Mouse (Mus musculus) A20 (cell line): Measurements from ENCODE around the gene Cep112.
"Not testable (repeated sequence)": the region's sequence is repeated elsewhere in the genome, so short reads cannot be mapped to it uniquely, and the experiment has no call there.

Experiments used
- DNase-seq: peaks from one replicate; pipeline ENCODE4 v3.0.0-alpha.2; 2011; ENCODE audit warnings: low read depth, low spot score

Cep112 gene

DNA sequence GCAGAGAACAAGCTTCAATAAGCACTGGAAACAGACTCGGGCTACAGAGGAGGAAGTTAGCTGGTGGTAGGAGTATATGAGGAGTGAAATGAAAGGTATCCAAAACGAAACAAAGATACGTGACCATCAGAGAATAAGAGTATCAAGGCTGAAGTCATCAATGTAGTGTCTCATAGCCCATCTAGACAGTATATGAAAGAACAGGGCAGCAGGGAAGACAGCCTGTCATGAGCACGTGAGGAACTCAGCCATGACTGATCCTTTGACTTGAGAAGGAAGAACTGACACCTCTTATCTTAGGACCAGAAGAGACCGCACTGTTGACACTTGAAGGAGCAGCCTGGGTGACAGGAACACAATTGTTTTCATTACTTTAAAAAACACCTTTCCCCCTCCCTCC is 373.4 kb downstream of the Cep112 start:
- DNase-seq, result no peak

DNA sequence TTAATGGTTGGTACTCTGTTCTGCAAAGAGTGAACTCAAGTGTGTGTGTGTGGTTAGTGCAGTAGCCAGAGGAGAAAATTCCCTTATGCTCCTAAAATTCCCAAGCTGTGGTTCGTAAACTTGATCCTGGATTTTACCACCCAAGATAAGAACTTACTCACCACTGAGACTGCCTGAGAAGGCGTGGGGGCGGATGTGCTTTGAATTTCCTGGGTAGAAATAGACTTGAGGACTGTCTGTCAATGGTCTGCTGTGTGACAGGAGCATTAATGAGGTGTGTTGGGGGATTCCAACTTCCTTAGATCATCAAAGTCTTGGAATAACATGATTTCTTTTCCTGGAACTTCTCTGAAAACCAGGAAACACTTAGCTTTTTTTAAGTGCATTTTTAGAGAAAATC is 374.7 kb downstream of the Cep112 start:
- no peak for DNase-seq

DNA sequence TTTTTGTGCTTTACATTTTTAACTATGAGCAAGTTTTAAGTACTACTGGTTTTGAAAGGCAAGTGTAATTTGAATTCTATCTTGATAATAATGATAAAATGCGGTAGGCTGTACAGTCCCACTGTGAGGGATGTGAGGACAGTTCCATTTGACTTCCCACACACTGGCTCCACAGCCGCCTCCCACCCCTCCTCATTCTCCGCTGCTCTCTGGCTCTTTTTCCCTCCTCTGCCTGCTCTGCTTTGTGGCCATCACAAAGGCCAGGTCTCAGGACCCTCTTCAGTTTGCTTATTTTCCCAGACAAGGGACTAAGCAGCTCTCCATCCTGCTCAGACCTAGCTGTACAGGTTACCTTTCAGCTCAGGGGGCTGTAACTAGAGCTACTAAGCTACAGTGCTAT is 379.0 kb downstream of the Cep112 start:
- DNase-seq, result no peak

DNA sequence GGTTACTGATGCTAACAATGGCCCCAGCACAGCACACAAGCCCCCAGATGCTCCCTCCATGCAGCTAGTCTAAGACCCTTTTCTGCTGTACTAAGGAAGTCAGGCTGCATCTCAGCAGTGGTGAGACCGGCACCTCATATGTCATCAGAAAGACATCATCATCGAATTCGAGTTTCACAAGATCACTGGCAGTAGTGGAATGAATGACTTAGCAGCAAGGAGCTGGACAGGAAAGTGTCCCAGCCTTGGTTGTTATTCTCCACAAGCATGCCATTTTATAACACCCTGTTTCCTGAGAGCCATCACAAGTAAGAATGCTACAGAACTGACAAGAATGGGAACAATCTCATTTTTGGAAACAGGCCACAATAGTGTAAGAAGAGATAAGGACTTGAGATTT is 381.0 kb downstream of the Cep112 start:
- DNase-seq, result no peak

DNA sequence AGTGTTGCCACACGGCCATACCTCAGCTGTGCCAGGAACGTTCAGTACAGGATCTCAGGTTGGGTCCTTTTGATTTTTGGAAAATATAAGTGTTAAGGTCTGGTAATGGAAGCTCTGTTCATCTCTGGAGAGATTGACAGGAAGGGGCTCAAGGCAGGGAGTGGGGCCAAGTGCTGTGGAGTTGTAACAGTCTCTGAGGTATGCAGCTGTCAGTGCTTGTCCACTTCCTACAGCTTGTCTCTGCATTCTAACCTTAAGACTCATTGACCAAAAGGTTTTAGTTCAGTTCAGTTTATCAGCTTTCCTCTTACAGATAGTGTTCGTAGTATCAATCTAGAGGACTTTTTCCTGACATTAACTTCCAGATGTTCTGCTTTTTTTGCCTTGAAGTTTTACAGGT is 384.6 kb downstream of the Cep112 start:
- no peak for DNase-seq

DNA sequence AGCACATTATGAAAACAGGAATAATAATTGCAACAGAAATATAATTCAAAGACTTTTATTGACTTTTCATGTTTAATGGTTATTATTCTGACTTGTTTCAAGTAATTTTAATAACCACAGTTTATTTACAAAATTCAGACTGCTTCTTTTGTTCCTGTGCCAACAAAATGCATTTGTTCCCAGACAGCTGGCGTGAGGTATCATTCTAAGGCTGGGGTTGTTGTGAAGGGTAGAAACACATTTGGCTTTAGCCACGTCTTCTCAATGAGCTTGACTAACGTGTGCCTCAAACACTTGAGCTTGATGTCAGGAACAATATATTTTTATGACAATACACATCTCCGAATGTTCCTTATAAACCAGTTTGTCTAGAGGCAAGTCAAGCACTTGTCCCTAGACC is 396.8 kb downstream of the Cep112 start:
- no peak for DNase-seq

DNA sequence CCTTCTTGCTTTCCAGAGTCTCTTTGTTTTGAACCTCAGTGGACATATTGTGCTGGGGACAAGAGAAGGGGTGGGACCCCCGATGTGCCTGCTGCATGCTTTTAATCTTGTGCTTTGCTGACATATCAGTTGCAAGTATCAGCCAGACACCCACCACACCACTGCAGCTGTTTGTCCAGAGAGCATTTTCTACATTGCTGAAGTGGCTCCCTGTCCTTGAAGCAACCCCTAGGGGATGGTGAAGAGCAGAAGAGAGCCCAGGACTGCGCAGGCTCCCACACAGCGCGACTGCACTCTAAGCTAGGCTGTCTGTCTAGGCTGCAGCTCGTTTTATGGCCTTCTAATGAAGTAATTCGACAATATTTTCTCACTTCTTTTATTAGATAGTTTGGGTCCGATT is 397.3 kb downstream of the Cep112 start:
- DNase-seq, result no peak

DNA sequence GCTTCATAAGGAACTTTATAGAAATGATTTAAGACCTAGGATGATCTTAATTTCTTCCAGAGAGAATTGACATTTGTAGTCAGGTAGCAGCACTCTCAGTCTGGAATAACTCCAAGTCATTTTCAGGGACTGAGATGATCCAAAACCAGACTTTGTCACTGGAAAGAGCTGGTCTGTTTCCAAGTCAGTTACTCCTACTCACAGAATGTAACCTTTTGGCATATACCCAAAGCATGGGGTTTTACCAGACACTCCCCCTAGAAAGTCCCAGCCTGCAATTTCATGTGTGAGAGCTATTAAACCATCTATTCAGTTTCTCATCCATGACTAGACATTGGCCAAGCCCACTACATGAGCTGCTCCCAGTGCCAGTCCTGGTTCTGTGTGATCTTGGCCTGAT is 402.3 kb downstream of the Cep112 start:
- DNase-seq, result no peak

DNA sequence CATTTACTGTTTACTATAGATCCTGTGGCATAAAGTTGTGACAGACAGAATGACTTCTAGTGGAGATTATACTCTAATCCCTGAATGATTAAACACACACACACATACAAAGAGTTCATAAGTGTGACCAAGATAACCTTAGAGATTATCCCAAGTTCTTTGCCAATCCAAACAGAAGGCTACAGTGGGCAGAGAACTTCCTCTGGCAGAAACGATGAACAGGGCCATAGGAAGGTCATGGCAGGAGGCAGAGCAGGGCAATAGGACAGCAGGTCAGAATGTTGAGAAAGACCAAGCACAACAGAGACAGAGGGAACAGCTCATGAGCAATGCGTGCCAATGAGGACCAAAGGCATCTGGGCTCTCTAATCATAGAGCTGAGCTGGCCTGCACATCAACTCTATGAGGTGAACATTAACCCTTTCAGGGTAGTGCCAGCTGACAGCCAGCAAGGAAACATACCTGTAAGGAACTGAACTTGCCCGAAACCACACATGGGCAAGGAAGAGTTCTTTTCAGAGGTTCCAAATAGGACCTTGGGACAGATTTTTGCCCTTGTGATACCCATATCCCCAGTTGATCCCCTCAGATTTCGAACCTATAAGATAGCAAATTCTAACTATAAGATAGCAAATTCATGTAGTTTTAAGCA is 403.5 kb downstream of the Cep112 start:
- DNase-seq, result no peak

DNA sequence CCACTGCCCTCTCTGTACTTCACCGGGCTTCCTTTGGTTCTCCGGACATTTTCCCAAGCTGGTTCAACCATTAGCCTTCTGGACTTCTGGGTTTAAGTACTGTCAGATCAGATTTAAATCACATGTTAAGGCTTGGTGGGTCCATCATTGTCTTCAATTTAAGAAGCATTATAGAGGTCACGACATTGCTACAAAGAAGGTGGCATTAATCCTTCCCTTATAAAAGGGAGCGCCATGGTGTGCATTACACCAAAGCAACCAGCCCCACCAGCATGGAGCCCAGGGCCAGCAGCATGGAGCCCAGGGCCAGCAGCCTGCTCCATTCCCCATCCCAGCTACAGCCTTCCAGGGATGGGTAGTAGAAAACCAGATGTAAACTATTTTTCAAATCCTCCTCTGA is 411.7 kb downstream of the Cep112 start:
- no peak for DNase-seq

DNA sequence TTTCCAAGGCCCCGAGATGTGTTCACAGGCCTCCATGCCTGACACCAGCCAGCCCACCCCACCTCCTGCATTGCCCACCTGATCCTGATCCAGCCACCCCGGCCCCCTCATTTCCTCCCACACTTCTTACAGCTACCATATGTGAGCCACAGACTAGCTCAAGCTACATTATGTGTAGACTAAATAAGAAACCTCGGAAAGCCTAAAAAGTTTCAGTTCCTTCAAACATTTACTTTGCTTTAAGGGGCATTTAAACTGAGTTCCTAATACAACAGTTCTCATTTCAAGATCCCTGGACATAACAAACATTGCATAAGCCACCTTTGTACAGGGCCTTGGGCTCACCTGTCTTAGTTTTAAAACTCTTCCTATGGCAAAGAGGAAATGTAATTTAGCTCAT is 415.2 kb downstream of the Cep112 start:
- DNase-seq, result no peak

DNA sequence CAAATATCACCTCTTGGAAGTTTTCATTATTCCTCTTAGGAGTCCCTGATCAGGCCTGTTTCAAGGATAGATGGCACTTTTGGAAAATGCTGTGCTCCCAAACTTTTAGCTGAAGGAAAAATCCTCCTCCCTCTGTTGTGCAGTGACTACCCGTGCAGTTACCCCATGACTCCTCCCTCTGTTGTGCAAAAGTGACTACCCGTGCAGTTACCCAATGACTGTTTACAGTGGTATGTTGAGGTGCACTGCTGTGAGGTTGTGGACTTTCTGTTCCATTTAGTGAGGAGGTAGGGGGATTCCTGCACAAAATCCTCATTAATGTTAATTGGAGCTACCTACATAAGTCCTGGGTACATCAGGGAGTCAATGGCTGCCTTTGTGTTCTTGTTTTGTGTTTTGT is 417.8 kb downstream of the Cep112 start:
- DNase-seq, result no peak

DNA sequence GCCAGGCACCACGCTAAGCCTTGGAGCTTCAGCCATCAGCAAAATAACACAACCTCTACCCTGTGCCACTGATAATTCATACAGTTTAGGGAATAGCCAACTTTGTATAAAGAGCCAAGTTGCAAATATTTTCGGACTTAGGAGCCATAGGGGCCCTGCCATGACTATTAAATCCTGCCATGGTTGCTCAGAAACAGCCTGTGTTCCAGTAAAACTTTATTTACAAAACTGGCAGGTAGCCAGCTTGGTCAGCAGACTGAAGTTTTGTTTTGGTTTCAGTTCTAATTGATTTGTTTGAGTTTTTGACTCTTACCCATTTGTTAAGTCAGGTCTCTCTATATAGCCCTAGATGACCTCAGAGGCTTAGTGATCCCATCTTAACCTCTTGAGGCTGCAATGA is 421.0 kb downstream of the Cep112 start:
- DNase-seq, result no peak

DNA sequence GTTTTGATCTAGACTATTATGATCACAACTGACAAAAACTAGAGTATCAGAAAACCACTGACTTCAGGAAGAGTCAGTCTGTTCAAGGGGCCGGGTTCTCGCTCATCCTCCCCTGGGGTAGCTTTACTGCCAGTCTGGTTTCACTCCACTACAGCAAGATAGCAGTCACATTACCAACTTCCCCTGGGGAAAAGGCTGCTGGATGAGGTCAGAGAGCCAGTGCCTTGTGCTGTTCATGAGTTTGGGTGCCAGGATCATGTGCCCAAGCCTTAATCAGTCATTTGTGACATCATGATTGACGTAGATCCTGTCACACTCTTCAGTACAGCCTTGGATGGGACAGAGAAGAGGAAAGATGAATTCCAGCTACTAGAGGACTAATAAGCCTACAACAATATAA is 421.5 kb downstream of the Cep112 start:
- DNase-seq, result no peak

DNA sequence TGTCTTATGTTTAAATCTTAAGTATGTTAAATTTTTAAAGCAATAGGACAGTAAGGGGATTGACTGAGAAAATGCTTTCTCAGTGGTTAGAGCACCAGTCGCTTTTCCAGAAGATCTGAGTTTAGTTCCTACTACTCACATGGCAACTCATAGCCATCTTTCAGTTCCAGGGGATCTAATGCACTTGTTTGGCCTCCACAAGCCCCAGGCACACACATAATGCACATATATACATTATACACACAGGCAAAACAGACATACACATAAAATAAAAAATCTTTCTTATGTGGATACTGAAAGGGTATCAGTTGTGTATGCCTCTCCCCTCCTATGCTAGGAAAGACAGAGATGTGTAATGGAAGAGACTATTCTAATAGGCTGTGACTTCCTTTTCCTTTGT is 426.8 kb downstream of the Cep112 start:
- DNase-seq, result no peak

DNA sequence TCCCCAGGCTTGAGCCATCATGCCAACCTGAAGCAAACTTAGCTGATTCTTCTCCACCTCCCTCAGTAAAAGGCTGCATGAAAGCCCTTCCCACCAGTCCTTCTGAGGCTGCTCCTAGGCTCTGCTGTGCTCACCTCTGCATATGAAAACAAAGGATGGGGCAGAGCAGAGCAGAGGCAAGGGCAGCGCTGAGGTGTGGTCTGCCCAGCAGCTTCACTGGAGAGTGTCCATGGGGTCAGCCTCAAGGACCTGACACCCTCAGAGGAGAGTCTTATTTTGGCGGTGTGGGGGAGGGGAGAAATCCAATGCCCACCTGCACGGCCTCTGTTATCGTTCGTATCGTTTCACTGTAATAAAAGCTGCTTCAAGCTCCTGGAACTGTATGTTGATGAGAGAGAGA is 432.3 kb downstream of the Cep112 start:
- DNase-seq, result no peak

DNA sequence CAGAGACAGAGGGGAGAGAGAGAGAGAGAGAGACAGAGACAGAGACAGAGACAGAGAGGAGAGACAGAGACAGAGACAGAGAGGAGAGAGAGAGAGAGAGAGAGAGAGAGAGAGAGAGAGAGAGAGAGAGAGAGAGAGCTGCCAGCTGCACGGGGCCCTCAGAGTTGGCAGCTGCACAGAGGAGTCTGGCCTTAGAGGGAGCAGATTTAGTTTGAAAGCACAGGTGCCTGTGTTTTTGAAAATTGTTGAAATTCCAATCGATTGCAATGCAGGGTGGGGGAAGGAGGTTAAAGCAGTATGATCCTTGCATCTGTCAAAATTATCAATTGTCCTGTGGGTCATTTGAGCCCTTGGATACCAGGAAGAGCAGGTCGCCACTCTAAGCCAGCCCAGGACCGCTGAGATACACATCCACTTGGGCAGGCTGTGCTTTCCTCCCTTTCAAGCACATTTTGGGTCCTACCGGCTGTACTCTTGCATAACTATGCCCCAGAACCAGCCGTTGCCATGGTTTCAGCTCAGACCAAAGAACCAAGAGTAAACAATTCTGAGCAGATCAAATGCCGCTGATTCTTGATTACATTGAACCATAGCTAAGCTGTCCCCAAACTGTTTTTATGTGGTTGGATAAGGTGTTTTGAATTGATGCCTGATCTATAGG is 432.8 kb downstream of the Cep112 start:
- no peak for DNase-seq

DNA sequence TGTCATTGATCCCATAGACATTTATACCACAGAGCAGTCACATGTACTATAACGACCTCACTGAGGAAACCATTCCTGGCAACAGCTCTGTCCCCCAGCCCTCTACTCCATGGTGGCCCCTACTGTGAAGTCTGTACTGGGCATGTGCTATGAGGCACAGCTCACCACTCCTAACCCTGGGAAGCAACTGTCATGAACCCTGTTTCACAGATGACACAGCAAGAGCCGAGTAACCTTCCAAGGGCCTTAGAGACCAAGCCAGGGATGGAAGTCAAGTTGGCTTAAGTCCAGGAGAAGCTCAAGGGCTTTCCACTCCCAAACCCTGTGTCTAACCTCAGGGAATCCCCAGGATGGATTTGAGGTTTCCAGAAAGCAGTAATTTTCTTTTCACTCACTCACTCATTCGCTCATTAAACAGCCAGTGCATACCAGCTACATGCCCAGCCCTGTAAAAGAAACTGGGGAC is 433.4 kb downstream of the Cep112 start:
- no peak for DNase-seq

DNA sequence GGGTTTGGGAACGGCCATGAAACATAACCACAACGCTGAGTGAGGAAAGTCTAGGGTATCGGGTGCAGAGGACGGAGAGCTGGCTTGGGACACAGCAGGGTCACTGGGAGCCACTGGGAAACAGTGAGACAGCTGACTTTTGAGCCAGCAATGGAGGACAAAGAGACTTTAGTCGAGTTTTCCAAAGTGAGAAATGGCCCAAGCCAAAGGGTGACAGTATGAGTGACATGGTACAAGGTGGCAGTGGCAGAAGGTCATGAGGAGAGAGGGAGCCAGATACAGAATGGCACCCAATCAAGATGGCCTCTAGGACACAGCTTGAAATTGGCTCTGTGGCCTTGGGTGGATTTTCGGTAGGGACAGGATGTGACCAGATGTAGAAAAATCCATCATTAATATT is 433.9 kb downstream of the Cep112 start:
- DNase-seq, result no peak

DNA sequence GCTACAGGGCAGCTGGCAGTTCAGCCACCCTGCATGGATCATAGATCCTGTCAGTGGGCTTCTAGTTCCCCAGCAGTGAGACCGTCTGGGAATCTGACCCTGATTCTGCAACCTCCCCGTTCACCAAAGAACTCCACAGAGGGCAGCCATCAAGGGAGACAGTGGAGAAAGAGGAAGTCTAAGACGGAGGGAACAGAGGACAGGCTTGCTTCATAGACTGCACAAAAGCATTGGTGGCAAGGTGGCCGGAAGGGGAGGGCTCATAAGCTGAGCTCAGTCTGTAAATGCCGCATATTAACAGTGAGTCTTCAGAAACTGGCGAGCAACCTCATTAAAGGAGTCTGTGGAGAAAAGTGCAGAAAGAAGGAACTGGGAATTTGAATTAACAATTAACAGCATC is 437.4 kb downstream of the Cep112 start:
- DNase-seq, result no peak

DNA sequence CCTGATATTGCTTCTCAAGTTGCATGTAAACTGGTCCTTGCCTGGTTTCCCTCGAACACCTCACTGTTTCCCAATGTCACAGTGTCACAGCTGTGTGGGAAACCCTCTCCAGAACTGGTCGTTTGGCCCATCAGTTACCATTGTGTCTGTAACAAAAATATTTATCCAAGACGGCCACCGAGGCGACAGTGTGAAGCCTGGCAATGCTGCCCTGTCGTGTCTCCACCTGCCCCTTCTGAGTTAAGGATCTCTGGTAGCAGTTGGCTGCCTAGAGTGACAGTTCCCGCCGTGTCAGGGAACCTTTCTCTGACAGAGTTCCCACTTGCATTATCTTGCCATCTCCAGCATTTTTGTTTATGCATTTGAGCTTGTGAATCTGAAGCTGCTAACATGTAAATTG is 440.8 kb downstream of the Cep112 start:
- DNase-seq, result no peak

DNA sequence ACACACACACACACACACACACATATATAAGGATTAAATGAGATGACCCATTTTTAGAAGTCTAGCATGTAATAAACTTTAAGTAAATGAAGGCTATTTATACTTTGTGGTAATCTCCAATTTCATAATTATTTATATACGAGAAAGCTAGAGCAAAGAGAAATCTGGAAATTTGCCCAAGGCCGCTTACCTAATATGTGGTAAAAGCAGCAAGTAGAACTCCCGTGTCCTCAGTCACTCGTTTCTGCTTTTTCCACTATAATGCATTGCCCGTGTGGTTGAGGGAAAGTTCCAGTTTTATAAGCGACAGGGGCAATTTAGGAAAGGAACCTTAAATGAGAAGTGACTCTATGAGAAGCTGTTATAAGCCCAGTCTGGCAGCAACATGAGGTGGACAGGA is 442.5 kb downstream of the Cep112 start:
- DNase-seq, result no peak

DNA sequence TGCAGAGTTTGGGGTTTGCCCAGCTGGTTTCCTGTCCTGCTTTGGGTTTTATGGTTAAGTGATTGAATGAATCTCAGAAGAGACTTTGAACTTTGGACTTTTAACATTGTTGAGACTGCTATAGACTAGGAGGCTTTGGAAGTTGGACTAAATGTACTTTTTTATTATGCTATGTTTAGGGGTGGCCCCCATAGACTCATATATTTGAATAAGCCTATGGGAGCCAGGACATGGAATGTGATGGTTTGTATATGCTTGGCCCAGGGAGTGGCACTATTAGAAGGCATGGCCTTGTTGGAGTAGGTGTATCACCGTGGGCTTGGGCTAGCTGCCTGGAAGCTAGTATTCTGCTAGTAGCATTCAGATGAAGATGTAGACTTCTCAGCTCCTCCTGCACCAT is 446.3 kb downstream of the Cep112 start:
- DNase-seq, result not testable (repeated sequence)

DNA sequence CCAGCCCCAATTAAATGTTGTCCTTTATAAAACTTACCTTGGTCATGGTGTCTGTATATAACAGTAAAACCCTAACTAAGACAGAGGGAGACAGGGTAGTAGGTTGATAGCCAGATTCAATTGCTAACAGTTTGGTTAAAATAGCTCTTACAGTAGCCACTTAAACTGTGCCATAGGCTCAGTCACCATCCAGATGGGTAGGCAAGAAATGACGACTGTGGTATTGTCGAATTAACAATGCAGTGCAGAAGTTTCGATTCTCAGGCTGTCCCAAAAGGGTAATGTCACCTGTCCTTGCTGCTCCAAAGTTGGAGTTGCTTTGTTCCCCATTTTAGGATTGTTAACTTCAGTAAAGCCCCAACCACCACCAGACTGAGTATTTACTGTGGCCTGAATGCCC is 446.8 kb downstream of the Cep112 start:
- DNase-seq, result no peak
